In genomic region chr9:99629281-99630011, GRCm38 (mm10) we compare ENCODE assay signal across 8 mouse cellular contexts. TPM values are rescaled to one million over a fixed set of nuclear protein-coding genes. Genes with fewer than 3 reads are reported as not detected.
DNase-seq lines count a peak whose midpoint lies in the region; ATAC-seq and TF ChIP-seq lines count a peak whose summit lies in the region.

Gene Dzip1l, plus strand, starts transcription at chr9:99629496.

- under 1% methylated on average over 44 of the region's 44 CpGs for WGBS in intestine, embryonic 14.5 days
- under 1% methylated on average over 44 of the region's 44 CpGs for WGBS in midbrain, embryonic 10.5 days
- WGBS in small intestine, adult 2 months, result 3% methylated on average over 44 of the region's 44 CpGs

- peaks cover 17% of the 10 kb centered on the region; the same call in 1 of the 2 replicates for H3K4me1 ChIP-seq in intestine, embryonic 14.5 days (replicated peaks; ENCODE audit: control insufficient read depth, insufficient read depth, low read length)
- peaks cover 44% of the 10 kb centered on the region for H3K4me1 ChIP-seq in midbrain, embryonic 10.5 days
- H3K4me1 ChIP-seq in small intestine, adult 2 months (ENCODE audit: control insufficient read depth, insufficient read depth, insufficient read length, low read length), result no peaks in the 10 kb centered on the region

- TF ChIP-seq POLR2A in small intestine, adult 2 months (IDR thresholded peaks at IDR 0.05; ENCODE audit: low read depth, low read length), result no peak

- peak; percentile 84 for DNase-seq in adrenal gland, postnatal 14 days
- peak; percentile 89 for DNase-seq in embryo, embryonic 10.5 days (ENCODE audit: low spot score)
- DNase-seq in gastrocnemius, postnatal 14 days, result peak; percentile 74
- DNase-seq in intestine, embryonic 14.5 days (ENCODE audit: low spot score), result peak; percentile 89
- peak; percentile 79 to 80 for DNase-seq in left cerebral cortex, postnatal 14 days (ENCODE audit: low spot score in 2 of 2)
- peak; percentile 86 for DNase-seq in midbrain, embryonic 10.5 days (ENCODE audit: low spot score)
- no peak for DNase-seq in thymus, postnatal 36 days

- peak; percentile 88 for ATAC-seq in intestine, embryonic 14.5 days (replicated peaks; ENCODE audit: low FRiP score, low TSS enrichment, low read depth)

- H3K9ac ChIP-seq in intestine, embryonic 14.5 days (ENCODE audit: low read length), result peak within 1 kb of the TSS; percentile 57

- peak within 1 kb of the TSS; percentile 87 for H3K27ac ChIP-seq in intestine, embryonic 14.5 days (ENCODE audit: low read depth)
- H3K27ac ChIP-seq in midbrain, embryonic 10.5 days (replicated peaks), result peak within 1 kb of the TSS; percentile 96
- H3K27ac ChIP-seq in small intestine, adult 2 months (ENCODE audit: insufficient read depth, low read depth, low read length), result peak within 1 kb of the TSS; percentile 55; the same call in 1 of the 2 replicates

- no peaks in the 10 kb centered on the region for H3K9me3 ChIP-seq in intestine, embryonic 14.5 days (ENCODE audit: control insufficient read depth, low read length)
- no peaks in the 10 kb centered on the region for H3K9me3 ChIP-seq in midbrain, embryonic 10.5 days (replicated peaks)

- H3K27me3 ChIP-seq in intestine, embryonic 14.5 days (replicated peaks; ENCODE audit: control insufficient read depth, insufficient read depth, low read length), result no peaks in the 10 kb centered on the region
- no peaks in the 10 kb centered on the region for H3K27me3 ChIP-seq in midbrain, embryonic 10.5 days (ENCODE audit: low read depth, poor library complexity, severe bottlenecking)
- no peaks in the 10 kb centered on the region for H3K27me3 ChIP-seq in small intestine, adult 2 months (ENCODE audit: control insufficient read depth, insufficient read depth, low read length)

- intact Hi-C loops in gastrocnemius, postnatal 14 days (cut with DNase I; ENCODE audit: low total_unique reads), result no loop called here
- intact Hi-C loops in left cerebral cortex, postnatal 14 days (cut with DNase I), result loop anchor here (5.0 kb wide), 1 partner anchor 42 kb away; no protein-coding TSS in a partner anchor

- H3K4me2 ChIP-seq in intestine, embryonic 14.5 days (ENCODE audit: low read length), result peak within 1 kb of the TSS; percentile 66

- no peak for TF ChIP-seq CTCF in small intestine, adult 2 months (IDR thresholded peaks at IDR 0.05; ENCODE audit: extremely low read depth, insufficient read length, insufficient replicate concordance, low read depth, low read length)

- H3K4me3 ChIP-seq in intestine, embryonic 14.5 days (ENCODE audit: low read depth, low read length), result peak within 1 kb of the TSS; percentile 60
- peak within 1 kb of the TSS; percentile 79 for H3K4me3 ChIP-seq in midbrain, embryonic 10.5 days
- peak within 1 kb of the TSS; percentile 59 for H3K4me3 ChIP-seq in small intestine, adult 2 months (ENCODE audit: low read depth, low read length)

- peaks cover 10% of the 10 kb centered on the region; the same call in 1 of the 2 replicates for H3K36me3 ChIP-seq in intestine, embryonic 14.5 days (ENCODE audit: control insufficient read depth, insufficient read depth, low read length)
- peaks cover 16% of the 10 kb centered on the region for H3K36me3 ChIP-seq in midbrain, embryonic 10.5 days
- no peaks in the 10 kb centered on the region for H3K36me3 ChIP-seq in small intestine, adult 2 months (ENCODE audit: control insufficient read depth, insufficient read depth, low read length)

RNA-seq across cellular contexts. Expression of gene Dzip1l, which starts in this region (rescaled TPM):
- total RNA-seq in adrenal gland, postnatal 14 days (2021), result 5.1 TPM in 2 replicates
- total RNA-seq in gastrocnemius, postnatal 14 days (2021), result 1 to 10 TPM; 3.1 to 3.2 TPM
- 14.3 and 15.1 TPM in 2 replicates for polyA plus RNA-seq in intestine, embryonic 14.5 days (2014; fragmentation: Nextera tagmentation; extraction: Ambion mirVana)
- 10 to 100 TPM; 23.8 to 32.3 TPM for total RNA-seq in left cerebral cortex, postnatal 14 days (2021)
- polyA plus RNA-seq in midbrain, embryonic 10.5 days (2016; fragmentation: Nextera tagmentation; extraction: Ambion mirVana), result 26.3 and 27.9 TPM in 2 replicates
- 1.2 and 1.4 TPM in 2 replicates for polyA plus RNA-seq in small intestine, adult 2 months (2012; rRNA removed)

Comparison
In these comparisons a context has a peak if more than half of its experiments do, and no peak if none do; other contexts are left out.
1. DNase-seq: peak in adrenal gland, postnatal 14 days (single experiment), embryo, embryonic 10.5 days (single experiment), gastrocnemius, postnatal 14 days (single experiment), intestine, embryonic 14.5 days (single experiment), left cerebral cortex, postnatal 14 days (2 of 2) and midbrain, embryonic 10.5 days (single experiment); none in thymus, postnatal 36 days (0 of 2).
2. Peak in every context shown above with its lines, with median percentiles within 50 percentile points of each other: H3K27ac ChIP-seq and H3K4me3 ChIP-seq.